Mouse (Mus musculus) limb, embryonic 10.5 days (tissue): ENCODE measurements around the gene Pnck. TPM values are rescaled to one million over a fixed set of nuclear protein-coding genes. Genes with fewer than 3 reads are reported as not detected.

Source experiments
- DNase-seq: peaks from one replicate; pipeline ENCODE4 v3.0.0-alpha.2; 2017; ENCODE audit warnings: low spot score
- H3K27ac ChIP-seq: fragments of 300-500 bp; sonication (generic); 2 replicates; pipeline ENCODE4 v1.5.1; 2016; ENCODE audit warnings: mild to moderate bottlenecking
- H3K27me3 ChIP-seq: fragments of 300-500 bp; sonication (generic); 2 replicates; pipeline ENCODE4 v1.6.1; 2016; ENCODE audit warnings: low read depth, mild to moderate bottlenecking; ENCODE audit not compliant: poor library complexity, severe bottlenecking
- H3K36me3 ChIP-seq: fragments of 300-500 bp; sonication (generic); 2 replicates; pipeline ENCODE4 v1.6.1; 2016; ENCODE audit warnings: mild to moderate bottlenecking, moderate library complexity
- H3K4me1 ChIP-seq: fragments of 300-500 bp; sonication (generic); 2 replicates; pipeline ENCODE4 v1.6.1; 2016
- H3K4me3 ChIP-seq: fragments of 300-500 bp; sonication (generic); 2 replicates; pipeline ENCODE4 v1.5.1; 2016; ENCODE audit warnings: mild to moderate bottlenecking, moderate library complexity
- H3K9me3 ChIP-seq: fragments of 300-500 bp; sonication (generic); replicated peaks from 2 replicates; pipeline ENCODE4 v1.6.1; 2016; ENCODE audit warnings: mild to moderate bottlenecking
- WGBS: fragments of 180-500 bp; shearing (Covaris S2); methylation state at CpG from one replicate; pipeline ENCODE4 v1.1.7; 2016; 5-methylcytosine and 5-hydroxymethylcytosine counted together
- polyA plus RNA-seq: library from polyadenylated mRNA; unstranded; fragments of >200 nt; fragmentation: Nextera tagmentation; extraction: Ambion mirVana; gene quantifications from 2 replicates; pipeline ENCODE4 v1.2.1, GENCODE M21; 2016

Pnck gene
- 3.7 and 7.7 TPM in 2 replicates for polyA plus RNA-seq

DNA sequence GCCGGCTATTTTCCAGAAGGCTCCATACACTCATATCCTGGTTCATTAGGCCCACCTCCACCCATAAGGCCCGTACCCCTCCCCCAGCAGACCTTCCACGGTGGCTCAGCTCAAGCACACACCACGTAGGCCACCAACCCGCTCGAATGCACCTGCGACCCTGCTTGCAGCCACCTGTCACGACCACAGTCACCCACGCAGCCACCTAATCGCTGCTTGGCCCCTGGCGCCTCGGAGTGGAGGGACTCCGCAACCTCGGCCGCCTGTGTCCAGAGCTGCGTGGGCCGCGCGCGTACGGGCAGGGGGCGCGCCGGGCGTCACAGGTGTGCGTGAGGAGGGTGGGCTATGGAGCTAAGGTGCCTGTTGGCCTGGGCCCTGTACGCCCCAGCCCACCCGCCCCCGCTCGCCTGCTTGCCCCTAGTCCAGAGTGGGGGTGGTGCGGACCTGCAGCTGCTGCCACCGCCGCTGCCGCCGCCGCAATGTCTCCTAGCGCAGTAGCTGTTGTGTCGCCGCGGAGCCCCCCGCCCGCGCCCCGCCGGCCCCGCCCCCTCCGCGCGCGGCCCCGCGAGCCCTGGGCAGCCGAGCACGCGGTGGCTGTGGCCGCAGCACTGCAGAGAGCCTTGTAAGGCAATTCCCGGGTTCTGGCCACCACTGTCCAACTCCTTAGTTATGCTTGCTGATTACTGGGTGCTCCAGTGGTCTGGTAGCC, at the start of gene Pnck:
Gene Pnck, minus strand, starts transcription at position 543 of the 709 bp plus-strand sequence.
- peak within 1 kb of the TSS; percentile 60 for H3K4me3 ChIP-seq
- H3K27me3 ChIP-seq = peaks cover 69% of the 10 kb centered on the region
- WGBS = 20% methylated on average over 52 of the region's 57 CpGs
- H3K4me1 ChIP-seq = peaks cover 15% of the 10 kb centered on the region
- DNase-seq = peak; percentile 52
- H3K36me3 ChIP-seq = no peaks in the 10 kb centered on the region
- no peaks in the 10 kb centered on the region for H3K9me3 ChIP-seq
- H3K27ac ChIP-seq = peak within 1 kb of the TSS; percentile 75

DNA sequence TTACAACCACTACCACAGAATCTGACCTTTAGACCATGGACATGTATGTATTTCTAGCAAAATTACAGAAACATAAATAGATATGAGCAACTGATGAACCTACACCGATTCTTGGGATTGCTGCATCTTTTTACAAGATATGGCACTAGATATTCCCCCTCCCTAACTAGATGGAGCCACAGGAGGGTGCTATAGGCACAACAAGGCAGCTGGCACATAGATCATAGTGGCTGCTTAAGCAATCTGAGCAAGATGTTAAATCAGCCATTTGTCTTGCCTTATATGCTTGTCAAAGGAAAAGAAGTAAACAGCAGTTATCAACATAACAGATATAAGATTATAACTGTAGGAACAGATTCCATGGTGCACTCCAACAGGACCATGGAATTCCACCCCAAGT, 40.6 kb upstream of the Pnck start:
- DNase-seq = no peak
- Histone ChIP-seq H3K27ac (no peak overlapping the region), H3K4me1 (no peaks in the 10 kb centered on the region), H3K27me3 (peaks cover 16% of the 10 kb centered on the region), H3K4me3 (no peak overlapping the region), H3K9me3 (no peaks in the 10 kb centered on the region), H3K36me3 (peaks cover 50% of the 10 kb centered on the region)
- WGBS = 90% methylated on average over 1 of the region's 1 CpGs

DNA sequence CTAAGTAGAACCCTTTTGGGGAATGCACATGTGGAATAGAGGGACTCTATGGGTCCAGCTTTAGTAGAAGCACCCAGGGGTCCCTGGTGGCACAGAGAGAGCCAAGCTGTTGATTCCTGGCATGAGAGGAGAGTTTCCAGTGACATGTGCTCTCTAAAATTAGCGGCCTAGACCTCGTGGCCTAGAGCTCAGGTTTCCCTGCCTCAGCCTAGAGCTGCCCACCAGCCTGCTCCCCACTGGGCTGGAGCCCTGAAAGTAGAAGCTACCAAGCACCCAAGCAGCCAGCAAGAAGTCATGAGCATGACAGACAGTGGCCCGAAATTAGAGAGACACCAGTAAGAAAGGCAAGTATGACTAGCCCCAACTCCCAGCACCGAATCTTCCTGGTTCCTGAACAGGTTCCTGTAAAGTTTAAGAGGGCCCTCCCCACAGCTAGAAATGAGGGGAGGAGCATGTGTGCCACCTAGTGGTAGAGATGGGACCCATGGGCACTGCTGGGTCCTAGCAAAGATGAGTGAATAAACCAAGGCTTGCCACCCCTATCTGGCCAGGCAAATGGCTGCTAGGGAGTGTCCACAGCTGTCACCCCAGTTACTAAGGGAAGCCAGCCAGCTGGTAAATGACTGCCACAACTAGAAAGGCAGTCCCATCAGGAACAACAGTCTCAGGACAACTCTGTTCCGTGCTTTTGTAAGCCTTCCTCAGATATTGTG, 31.2 kb upstream of the Pnck start:
- Histone ChIP-seq H3K9me3 (no peaks in the 10 kb centered on the region), H3K27me3 (peaks cover 64% of the 10 kb centered on the region), H3K4me1 (no peaks in the 10 kb centered on the region), H3K4me3 (no peak overlapping the region), H3K36me3 (peaks cover 89% of the 10 kb centered on the region), H3K27ac (no peak overlapping the region)
- 74% methylated on average over 5 of the region's 5 CpGs for WGBS
- DNase-seq = peak; percentile 40

DNA sequence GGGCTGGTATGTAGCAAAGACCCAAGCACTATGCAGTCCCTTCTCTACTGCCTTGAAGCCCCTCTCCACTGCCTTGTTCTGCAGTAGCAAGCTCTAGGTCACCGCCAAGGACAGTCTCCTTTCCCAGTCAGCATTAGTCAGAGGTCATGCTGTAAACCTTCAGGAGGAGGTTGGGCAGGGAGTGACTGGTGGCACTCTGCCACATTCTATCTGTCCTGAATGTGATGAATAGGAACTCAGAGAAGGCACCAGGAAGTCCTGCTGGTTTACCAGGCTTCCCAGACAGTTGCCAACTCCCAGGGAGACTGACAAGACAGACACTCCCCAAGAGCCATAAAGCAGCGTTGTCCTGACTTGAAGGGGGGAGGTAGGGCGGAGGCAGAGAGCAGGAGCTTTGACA, 25.7 kb upstream of the Pnck start:
- Histone ChIP-seq H3K9me3 (no peaks in the 10 kb centered on the region), H3K4me1 (no peaks in the 10 kb centered on the region), H3K4me3 (no peak overlapping the region), H3K27ac (no peak overlapping the region), H3K27me3 (peaks cover 89% of the 10 kb centered on the region), H3K36me3 (peaks cover 94% of the 10 kb centered on the region)
- WGBS = 48% methylated on average over 3 of the region's 3 CpGs
- no peak for DNase-seq

DNA sequence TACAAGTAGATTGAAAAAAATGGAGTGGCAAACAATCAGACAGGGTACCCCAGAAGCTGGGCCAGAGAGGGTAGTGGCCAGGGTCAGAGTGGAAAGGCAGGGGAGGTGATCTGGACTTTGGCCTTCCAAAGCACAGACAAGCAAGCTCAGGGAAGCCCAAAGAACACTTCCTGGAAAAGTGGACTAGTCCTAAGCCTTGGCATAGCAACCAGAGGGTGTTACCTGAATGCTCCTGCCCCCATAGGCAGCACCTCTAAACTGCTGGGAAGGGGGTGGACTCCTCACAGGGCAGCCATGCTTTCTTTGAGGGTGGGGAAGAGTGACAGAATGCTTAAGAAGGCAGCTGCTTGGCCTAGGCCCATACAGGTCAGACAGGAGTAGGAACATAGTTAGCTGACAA, 25.1 kb upstream of the Pnck start:
- H3K36me3 ChIP-seq = peaks cover 96% of the 10 kb centered on the region
- H3K27ac ChIP-seq = no peak overlapping the region
- no peak for DNase-seq
- peaks cover 89% of the 10 kb centered on the region for H3K27me3 ChIP-seq
- H3K4me1 ChIP-seq = no peaks in the 10 kb centered on the region
- H3K9me3 ChIP-seq = no peaks in the 10 kb centered on the region
- H3K4me3 ChIP-seq = no peak overlapping the region

DNA sequence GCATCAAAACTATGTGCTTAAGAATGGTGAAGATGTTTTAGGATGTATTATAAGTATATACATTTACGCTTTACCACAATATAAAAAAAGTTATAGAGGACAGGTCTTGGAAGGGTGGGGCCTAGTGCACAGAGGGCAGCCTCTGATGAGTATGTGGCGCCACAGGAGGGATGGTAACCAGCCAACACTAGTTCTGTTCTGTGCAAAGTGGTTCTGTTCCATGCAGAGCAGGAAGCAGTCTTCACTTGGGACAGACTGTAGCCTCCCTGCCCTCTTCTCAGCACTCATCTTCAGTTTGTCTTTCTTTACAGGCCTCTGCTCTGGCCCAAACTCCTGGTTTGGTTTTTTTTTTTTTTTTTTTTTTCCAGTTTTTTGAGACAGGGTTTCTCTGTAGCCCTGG, 24.2 kb upstream of the Pnck start:
- Histone ChIP-seq H3K27ac (no peak overlapping the region), H3K4me1 (no peaks in the 10 kb centered on the region), H3K27me3 (peaks cover 89% of the 10 kb centered on the region), H3K36me3 (peaks cover 96% of the 10 kb centered on the region), H3K9me3 (no peaks in the 10 kb centered on the region), H3K4me3 (no peak overlapping the region)
- 91% methylated on average over 2 of the region's 2 CpGs for WGBS
- no peak for DNase-seq

DNA sequence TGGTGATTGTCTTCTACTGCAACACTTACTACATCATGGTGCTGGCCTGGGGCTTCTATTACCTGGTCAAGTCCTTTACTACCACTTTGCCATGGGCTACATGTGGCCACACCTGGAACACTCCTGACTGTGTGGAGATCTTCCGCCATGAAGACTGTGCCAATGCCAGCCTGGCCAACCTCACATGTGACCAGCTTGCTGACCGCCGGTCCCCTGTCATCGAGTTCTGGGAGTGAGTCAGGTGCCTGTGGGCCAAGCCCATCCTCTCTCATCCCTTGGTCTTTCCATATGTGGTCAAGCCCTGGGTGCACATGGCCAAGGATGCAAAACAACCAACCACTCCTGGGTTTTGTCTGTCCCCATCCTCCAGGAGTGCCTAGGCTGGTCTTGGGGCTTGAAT, 16.8 kb upstream of the Pnck start:
- Histone ChIP-seq H3K9me3 (no peaks in the 10 kb centered on the region), H3K4me1 (peaks cover 23% of the 10 kb centered on the region), H3K27ac (no peak overlapping the region), H3K4me3 (no peak overlapping the region), H3K27me3 (peaks cover 97% of the 10 kb centered on the region), H3K36me3 (peaks cover 56% of the 10 kb centered on the region)
- no peak for DNase-seq
- 95% methylated on average over 4 of the region's 4 CpGs for WGBS

DNA sequence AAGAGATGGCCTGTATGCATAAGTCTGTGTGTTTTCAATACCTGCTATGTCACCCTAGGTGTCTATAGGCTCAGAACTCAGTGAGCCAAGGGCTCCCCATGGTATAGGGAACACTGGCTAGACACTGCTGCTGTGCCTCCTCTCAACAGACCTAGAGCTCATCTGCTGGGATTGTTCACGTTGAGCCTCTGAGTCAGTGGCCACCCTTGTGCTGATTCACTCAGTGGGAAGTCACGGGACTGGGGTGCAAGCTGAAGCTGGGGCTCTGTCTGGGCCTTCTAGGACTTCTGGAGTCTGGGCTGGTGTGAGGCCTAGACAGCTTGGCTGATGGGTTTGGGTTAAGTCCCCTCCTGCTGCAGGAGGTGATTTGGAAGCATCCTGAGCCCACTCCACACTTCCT, 15.3 kb upstream of the Pnck start:
- Histone ChIP-seq H3K9me3 (no peaks in the 10 kb centered on the region), H3K36me3 (peaks cover 41% of the 10 kb centered on the region), H3K4me3 (peak overlapping the region; percentile 65; the same call in 1 of the 2 replicates), H3K4me1 (peaks cover 23% of the 10 kb centered on the region), H3K27ac (no peak overlapping the region), H3K27me3 (peaks cover 92% of the 10 kb centered on the region)
- 75% methylated on average over 2 of the region's 2 CpGs for WGBS
- no peak for DNase-seq

DNA sequence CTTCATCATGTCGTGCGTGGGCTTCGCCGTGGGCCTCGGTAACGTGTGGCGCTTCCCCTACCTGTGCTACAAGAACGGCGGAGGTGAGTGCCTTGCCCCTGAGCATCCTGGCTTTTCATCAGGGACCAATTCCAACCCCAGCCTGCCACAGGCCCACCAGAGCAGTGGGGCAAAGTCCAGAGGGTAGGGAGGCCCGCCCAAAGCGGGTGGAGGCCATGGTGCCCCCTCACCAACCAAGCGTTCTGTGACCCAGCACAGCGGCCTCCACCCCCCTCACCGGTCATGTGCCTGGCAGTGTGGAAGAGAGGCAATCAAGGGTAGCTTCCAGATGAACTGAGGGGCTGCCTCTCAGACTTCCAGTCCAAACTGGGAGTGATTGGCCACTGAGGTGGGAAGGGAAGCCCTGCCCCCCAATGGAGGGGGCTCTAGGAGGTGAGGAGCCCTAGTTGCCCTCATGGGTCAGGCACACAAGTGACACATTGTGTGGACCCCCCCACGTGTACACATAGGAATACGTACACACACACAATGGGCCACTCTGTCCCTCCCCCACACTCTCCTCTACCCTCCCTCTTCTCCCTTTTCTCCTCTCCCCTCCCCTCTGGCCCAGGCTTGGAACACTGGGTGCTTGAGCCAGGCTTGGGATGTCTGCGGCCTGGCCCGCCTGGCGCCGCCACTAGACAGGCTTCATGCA, 14.2 kb upstream of the Pnck start:
- H3K4me3 ChIP-seq = peak overlapping the region; percentile 65
- H3K4me1 ChIP-seq = peaks cover 23% of the 10 kb centered on the region
- peaks cover 92% of the 10 kb centered on the region for H3K27me3 ChIP-seq
- 23% methylated on average over 20 of the region's 20 CpGs for WGBS
- DNase-seq = peak; percentile 41
- H3K9me3 ChIP-seq = no peaks in the 10 kb centered on the region
- H3K27ac ChIP-seq = peak overlapping the region; percentile 85
- peaks cover 30% of the 10 kb centered on the region for H3K36me3 ChIP-seq

DNA sequence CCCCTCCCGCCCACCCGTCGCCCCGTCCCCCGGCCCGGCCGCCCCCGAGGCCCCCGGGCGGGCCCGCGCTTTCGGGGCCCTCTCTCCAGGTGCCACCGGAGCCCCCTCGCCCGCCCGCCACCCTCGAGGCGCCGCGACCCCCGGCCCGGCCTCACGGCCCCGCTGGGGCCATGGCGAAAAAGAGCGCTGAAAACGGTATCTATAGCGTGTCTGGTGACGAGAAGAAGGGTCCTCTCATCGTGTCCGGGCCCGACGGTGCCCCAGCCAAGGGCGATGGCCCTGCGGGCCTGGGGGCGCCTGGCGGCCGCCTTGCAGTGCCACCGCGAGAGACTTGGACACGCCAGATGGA, 13.7 kb upstream of the Pnck start:
- peaks cover 23% of the 10 kb centered on the region for H3K4me1 ChIP-seq
- WGBS = 12% methylated on average over 28 of the region's 42 CpGs
- peak overlapping the region; percentile 65 for H3K4me3 ChIP-seq
- peaks cover 86% of the 10 kb centered on the region for H3K27me3 ChIP-seq
- H3K9me3 ChIP-seq = no peaks in the 10 kb centered on the region
- peaks cover 25% of the 10 kb centered on the region for H3K36me3 ChIP-seq
- peak overlapping the region; percentile 85 for H3K27ac ChIP-seq
- peak; percentile 40 for DNase-seq

DNA sequence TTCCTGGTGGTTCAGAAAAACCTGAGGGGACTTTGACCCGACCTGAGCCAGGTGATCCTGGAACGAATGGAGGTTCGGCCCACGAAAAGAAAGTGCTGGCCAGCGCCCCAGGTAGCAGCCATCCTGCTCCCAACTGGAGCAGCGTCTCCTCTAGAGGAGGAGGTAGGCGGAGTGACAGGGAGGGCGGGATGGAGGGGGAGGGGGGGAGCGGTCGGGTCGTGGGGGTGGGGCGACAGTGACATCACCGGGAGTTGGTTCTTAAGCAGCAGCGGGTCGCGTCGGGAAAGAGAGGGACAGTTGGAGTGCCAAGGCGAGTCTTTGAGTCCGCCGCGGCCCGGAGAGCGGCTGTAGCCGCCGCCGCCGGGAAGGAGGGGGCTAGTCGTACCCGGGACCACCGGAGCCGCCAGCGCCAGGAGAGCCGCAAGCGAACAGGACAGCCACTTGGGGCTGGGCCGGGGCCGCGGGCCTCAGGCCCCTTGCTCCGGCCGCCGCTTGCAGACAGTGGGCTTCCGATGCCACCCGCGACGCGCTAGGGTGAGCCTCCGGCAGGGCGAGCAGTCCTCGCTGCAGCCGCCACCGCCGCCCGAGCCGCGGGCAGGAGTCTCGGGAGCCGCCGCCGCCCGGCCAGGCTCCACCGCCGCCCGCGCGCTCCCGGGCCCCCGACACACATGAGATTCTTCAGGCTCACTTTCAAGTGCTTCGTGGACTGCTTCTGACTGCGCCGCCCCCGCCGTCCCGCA, 13.1 kb upstream of the Pnck start, which contains the start of gene Slc6a8:
Gene Slc6a8, plus strand, starts transcription at position 272 of the 740 bp plus-strand sequence.
- peaks cover 20% of the 10 kb centered on the region for H3K36me3 ChIP-seq
- peak within 1 kb of the TSS; percentile 65 for H3K4me3 ChIP-seq
- peaks cover 81% of the 10 kb centered on the region for H3K27me3 ChIP-seq
- H3K4me1 ChIP-seq = peaks cover 23% of the 10 kb centered on the region
- no peaks in the 10 kb centered on the region for H3K9me3 ChIP-seq
- peak within 1 kb of the TSS; percentile 85 for H3K27ac ChIP-seq
- peak; percentile 79 for DNase-seq
- WGBS = 7% methylated on average over 17 of the region's 72 CpGs

DNA sequence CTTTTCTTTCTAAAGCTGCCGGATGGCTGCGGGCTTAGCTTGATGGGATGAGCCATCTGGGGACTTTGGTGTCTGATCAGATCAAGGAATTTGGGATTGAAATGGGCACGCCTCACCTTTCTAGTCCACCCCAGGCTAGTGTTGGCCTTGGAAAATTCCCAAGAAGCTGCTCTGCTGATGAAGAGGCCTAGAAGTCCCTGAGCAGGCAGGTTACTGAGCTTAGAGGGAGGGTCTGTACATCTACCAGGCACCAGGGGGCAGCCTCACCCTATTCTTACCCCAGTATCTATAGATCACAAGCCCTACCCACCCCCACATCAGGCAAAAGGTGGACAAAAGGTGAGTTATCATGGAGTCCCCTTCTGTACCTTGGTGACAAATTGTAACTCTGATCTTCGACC, 12.1 kb upstream of the Pnck start:
- Histone ChIP-seq H3K9me3 (no peaks in the 10 kb centered on the region), H3K27me3 (peaks cover 71% of the 10 kb centered on the region), H3K4me3 (no peak overlapping the region; the same call in 1 of the 2 replicates), H3K36me3 (peaks cover 12% of the 10 kb centered on the region), H3K4me1 (peaks cover 23% of the 10 kb centered on the region), H3K27ac (no peak overlapping the region)
- WGBS = 50% methylated on average over 4 of the region's 4 CpGs
- peak; percentile 45 for DNase-seq
